Mouse (Mus musculus): ENCODE results near the gene Mia.

The Mia gene

DNA sequence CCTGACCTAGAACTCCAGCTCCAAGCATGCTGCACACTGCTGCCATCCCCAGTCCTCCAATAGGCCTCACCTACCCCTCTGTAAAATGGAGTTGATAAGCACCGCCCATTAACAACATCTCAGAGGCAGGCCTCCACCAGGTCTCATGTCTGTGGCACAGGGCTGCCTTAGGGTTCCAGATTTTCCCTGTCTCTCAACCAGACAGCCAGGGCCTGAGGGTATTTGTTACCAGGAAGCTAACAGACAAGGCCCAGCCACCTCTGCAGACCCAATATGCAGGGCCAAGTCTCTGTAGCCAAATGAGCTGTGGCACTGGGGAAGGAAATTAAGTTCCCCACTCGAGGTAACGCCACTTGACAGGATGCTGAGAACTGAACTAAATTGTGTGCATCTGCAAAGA lies 20.0 kb downstream of the Mia start:
- DNase-seq (ENCODE audit: low spot score in 2 of 2) = no peak

DNA sequence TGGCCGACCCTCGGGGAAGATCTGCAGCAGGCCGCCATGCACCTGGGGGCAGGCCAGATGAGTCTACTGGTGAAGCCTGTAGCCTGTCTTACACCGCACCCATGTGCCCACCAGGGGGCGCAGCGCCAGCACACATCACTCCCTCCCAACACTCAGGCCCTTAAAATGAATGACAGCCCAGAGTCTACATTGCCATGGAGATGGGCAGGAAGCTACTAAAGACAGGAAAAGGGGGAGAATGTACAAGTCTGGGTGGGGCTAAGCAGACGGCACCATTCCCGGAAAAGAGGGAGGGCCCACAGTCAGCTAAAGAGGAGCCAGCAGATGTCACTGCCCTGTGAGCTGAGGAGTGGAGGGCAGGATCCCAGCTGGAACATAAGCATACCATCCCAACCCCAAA lies 21.1 kb downstream of the Mia start:
- DNase-seq (ENCODE audit: low spot score in 2 of 2) = peak; percentile 88 to 92

DNA sequence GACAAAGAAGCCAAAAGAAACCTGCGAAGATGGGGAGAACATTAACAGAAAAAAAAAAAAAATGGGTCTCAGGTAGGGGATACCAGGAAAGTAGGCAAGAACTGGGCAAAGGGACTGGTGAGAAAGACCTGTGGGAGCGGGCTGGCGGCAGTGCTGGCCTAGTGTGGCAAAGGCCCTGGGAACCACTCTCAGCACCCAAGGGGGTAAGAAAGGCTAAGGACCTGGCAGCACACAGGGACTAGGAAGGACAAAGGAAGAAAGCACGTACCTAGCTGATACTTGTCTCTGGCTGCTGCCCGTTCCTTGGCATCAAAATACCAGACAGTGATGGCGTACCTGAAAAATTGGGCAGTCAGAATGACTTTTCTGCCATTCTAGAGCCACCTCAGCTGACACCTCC lies 21.7 kb downstream of the Mia start:
- no peak for DNase-seq (ENCODE audit: low spot score in 2 of 2)

DNA sequence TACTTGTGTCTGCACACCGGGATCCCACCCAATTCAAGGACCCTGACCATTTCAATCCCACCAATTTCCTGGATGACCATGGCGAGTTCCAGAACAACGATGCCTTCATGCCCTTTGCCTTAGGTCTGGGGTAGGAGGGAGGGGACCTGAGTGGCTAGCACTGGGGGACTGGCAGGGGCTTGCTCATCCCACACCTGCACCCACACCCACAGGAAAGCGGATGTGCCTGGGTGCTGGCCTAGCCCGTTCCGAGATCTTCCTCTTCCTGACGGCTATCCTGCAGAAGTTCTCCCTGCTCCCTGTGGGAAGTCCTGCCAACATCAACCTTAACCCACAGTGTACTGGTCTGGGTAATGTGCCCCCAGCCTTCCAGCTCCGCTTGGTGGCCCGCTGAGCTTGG lies 22.8 kb downstream of the Mia start:
- DNase-seq (ENCODE audit: low spot score in 2 of 2) = no peak

DNA sequence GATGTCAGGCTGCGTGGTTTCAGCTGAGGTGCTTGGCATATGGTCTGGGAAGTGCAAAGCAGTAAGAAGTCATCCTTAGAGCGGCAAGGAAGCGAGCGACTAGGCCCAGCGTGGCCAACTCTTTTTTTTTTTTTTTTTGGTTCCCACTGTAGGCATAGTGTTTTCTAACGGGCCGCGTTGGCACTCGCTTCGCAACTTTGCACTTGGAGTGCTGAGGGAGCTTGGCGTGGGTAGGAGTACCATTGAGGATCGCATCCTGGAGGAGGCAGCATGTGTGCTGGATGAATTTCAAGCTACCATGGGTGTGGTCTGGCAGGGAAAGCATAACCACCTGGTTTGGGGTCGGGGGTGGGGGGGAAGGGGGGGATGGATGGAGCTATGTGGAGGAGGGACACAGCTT lies 25.0 kb downstream of the Mia start:
- DNase-seq (ENCODE audit: low spot score in 2 of 2) = no peak

DNA sequence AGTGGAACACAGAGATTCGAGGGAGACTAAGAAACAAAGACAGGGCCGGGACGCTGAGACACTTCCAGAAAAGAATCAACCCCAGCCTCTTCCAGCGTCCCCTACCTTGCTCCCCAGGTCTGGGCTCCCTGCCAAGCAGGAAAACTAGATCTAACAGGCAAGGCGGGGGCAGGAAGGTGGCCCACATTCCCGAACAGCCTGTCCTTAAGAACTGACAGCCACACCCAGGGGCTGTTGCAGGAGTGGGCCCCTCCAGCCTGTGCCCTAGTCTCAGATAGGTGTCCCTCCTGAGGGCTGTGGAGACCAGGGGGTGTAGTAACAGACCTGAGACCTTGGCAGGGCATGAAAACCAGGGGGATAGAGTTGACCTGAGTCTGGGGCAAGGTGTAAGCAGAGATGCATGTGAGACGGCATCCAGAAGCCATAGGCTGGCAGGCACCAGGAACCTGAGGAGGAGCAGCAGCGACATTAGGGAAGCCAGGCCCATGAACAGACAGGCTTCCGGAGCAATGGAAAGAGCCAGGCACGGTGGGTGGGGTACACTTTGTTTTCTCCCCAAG lies 27.7 kb downstream of the Mia start, which contains the start of gene Cyp2t4:
TSS of gene Cyp2t4 (plus strand) at position 510 of the 560 bp plus-strand sequence.
- peak in 1 of 2 experiments; percentile 53 for DNase-seq (ENCODE audit: low spot score in 2 of 2)

DNA sequence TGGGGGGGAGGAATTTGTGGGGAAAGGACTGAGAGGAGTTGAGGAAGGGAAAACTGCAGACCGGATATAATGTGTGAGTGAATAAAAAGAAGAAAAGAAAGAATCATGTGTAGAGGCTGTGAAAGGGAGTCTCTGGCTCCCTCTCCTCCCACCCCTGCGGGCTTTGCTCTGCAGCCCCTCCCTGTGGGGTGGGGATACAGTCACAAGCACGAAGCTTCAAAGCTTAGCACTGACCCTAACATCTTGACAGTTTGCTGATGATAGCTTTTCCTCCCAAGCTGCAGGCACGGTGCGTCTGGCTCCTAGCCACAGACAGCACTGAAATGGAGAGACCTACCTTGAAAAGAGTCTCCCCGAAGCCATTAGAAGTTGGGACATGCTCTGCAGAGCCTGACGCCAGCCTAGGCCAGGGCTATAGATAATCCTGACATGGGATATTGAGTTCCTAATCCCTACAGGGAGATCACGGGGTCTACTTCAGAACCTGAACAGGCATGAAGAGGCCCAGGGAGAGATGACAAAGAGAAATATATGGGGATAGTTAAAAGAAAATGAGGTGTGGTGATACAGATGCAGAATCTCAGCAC lies 44.5 kb downstream of the Mia start:
- DNase-seq (ENCODE audit: low spot score in 2 of 2) = no peak

DNA sequence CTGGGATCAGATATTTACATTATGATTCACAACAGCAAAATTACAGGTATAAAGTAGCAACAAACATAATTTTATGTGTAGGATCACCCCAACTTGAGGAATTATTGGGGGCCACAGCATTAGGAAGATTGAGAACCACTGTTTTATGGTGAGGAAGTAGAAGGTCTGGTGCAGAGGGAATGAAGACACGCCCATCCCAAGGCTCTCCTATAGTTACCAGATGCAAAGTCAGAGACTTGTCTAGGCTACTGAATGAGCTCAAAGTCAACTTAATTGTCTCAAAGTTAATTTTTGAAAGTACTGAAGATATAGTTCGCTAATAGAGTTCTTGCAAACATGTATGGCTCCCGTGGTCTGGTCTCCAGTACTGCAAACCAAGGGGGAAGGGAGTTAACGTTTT lies 47.2 kb downstream of the Mia start:
- no peak for DNase-seq (ENCODE audit: low spot score in 2 of 2)

DNA sequence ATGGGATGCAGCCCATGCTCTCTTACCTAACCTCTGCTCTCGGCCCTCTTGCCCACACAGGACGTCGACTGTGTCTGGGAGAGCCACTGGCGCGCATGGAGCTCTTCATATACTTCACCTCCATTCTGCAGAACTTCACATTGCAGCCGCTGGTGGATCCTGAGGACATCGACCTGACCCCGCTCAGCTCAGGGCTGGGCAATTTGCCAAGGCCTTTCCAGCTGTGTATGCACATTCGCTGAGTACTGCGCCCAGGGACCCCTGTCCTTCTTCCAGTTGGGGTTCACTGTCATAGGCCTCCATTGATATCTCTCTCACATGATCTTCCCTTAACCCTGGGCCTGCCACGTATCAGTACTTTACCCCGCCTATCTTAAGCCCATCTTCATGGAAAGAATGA lies 47.8 kb downstream of the Mia start:
- no peak for DNase-seq (ENCODE audit: low spot score in 2 of 2)

DNA sequence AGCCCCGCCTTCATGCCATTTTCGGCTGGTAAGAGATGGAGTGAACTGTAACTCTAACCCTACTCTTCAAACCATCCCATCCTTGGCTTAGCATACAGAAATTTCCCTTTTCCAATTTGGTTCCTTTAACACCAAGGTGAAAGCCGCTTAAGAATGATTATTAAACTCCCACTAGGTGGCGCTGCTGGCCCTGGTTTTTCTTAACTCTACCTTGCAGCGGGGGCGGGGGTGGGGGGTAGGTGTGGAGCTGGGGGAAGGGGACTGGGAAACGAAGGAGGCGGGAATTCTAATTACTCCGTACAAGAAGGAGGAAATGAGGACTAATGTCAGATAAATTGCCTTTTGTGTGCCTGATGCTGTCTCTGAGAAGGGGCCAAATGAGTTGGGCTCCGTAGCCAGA lies 48.4 kb downstream of the Mia start:
- peak in 1 of 2 experiments; percentile 25 for DNase-seq (ENCODE audit: low spot score in 2 of 2)

DNA sequence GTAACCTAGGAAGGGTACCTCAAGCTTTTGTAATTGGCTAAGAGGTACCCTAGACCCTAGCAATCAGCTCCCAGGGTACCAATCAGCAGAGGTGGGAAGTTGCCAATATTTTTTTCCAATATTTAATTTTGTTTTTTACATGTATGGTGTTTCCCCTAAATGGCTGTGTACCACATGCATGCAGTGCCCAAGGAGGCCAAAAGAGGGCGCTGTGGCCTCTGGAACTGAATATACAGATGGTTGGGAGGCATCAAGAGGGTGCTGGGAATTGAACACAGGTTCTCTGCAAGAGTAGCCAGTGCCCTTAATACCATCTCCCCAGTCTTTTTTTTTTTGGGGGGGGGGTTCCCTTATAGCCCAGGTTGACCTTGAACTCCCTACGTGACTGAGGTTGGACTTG lies 49.6 kb downstream of the Mia start:
- no peak for DNase-seq (ENCODE audit: low spot score in 2 of 2)

DNA sequence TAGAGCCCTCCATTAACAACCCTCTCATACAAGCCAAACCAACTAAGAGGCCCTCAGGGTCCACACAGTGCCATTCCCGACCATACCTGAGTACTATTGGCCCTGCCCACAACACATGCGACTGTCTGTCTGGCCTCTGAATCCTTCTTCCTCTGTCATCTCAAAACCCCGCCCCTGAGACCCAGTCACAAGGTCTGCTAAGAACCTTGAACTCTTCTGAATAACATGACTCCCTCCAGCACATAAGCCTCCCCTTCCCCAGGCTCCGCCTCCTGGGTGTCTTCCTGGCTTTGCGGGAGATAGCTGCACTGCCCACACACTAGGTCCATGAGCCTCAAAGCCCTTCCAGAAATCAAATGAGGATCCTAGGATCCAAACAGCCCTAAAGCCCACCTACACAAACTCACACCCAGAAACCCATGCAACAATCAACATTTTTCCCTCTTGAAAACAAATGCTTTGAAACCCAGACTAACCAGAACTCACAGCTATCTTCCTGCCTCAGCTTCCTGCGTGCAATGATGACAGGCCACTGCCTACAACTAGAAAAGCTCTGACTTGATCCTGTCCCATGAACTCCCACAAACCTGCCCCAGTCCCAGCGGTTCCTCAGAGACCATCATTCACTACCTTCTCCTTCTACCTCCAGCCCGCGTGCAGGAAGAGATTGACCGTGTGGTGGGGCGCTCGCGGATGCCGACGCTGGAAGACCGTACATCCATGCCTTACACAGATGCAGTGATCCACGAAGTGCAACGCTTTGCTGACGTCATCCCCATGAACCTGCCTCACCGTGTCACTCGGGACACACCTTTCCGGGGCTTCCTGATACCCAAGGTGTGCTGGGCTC lies 50.2 kb downstream of the Mia start:
- DNase-seq (ENCODE audit: low spot score in 2 of 2) = no peak

DNA sequence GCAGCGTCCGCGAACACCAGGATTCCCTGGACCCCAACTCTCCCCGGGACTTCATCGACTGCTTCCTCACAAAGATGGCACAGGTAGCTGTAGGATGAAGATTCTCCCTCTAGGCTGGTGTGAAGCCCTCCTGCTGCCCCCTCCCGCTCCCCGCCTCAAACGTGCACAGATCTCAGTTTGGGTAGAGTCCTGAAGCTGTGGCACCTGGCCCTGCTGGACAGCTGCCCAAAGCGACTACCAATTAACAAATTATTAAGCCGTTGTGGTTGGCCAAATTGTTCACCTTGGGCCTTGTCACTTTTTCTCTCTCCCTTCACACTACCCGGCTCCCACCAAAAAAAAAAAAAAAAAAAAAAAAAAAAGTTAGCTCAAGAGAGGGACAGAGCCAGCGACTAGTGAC lies 51.1 kb downstream of the Mia start:
- DNase-seq (ENCODE audit: low spot score in 2 of 2) = no peak
